Mouse (Mus musculus) testis, postnatal 14 days (tissue): ENCODE results near the gene Csde1.

Source experiments
- DNase-seq: peaks from one replicate; pipeline ENCODE4 v3.0.0; 2021; ENCODE audit warnings: low spot score

Csde1 gene

GRCm38 (mm10) chr3:103020249-103020942 lies at the start of gene Csde1:
TSS of gene Csde1 (plus strand) at chr3:103020426.
- peak; percentile 98 for DNase-seq

DNA sequence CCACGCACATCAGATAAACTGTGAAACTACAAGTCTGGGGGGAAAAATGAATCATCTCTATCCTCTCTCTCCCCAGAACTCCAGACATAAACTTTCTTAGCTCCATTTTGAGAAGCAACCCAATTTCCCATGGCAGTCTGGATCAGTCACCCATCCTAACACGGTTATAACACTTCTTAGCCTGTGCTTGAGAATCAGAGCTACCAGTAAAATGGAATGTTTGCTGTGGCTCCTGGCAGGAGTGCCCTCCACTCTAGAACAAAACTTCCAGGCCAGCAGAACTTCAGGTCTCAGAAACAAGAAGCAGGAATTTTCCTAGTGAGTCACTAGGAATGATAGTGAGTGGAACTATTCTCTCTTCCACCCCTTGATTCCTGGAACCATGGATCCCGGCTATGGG lies 49.7 kb upstream of the Csde1 start:
- DNase-seq: no peak

DNA sequence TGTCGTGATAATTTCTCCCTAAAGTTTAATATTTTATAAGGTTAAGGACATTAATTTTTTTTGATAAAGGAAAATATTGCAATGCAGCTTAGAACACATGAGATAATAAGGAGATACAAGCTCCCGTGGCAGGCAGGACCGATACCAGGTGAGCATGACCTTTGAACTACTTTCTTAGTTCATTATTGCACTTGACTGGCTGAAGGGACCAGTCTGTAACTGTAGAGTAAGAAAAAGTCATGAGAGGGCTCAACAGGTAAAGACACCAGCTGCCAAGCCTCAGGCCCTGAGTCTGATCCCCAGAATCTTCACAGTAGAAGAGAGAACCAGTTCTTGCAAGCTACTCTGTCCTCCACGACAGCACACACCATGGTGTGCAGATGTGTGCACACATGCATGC lies 43.3 kb upstream of the Csde1 start:
- DNase-seq: no peak

DNA sequence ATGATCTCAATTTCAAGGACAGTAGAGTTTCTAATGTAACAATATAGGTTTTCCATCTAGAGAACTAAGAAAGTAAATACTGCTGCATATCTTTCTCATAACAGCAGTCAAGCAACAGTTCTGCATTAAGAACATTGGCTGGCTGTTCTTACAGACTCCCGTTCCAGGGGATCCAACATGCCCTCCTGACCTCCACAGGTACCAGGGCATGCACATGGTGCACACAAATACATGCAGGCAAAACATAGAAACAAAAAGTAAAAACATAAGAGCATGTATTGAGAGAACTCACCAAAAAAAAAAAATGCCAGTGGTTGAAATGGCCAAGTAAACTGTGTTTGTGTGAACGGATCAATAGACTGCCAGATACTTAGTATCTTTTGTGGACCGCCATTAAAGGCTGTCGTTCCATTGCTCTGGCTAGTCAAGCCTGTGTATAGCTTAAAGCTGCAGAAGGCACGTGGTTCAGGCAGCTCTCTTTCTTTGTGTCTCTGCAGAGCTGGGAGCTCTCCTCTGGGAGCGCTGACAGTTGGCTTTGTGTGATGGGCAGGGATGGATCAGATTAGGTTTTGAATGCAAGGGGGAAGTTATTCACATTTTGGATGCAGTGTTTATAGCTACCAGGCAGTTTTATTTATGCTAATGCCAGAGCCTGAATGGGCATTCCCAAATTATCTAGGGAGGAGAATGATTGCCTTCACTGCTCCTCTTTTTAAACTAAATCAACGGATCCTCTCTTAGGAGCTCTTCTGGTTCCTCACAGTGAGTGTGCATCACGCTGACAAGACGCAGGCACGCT lies 40.5 kb upstream of the Csde1 start:
- DNase-seq: peak; percentile 61

GRCm38 (mm10) chr3:102980349-102980736 lies 39.9 kb upstream of the Csde1 start:
- DNase-seq: no peak

DNA sequence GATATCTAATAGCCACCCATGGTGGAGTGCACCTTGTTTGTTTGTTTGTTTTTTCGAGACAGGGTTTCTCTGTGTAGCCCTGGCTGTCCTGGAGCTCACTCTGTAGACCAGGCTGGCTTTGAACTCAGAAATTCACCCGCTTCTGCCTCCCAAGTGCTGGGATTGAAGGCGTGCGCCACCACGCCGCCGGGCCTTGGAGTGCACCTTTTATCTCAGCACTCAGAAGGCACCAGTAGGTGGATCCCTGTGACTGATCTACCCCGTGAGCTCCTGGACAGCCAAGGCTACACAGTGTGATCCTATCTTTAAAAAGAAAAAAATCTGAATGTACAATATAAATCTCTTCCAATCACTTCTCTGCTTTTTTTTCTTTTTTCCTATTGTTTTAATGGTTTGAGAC lies 29.2 kb upstream of the Csde1 start:
- no peak for DNase-seq

DNA sequence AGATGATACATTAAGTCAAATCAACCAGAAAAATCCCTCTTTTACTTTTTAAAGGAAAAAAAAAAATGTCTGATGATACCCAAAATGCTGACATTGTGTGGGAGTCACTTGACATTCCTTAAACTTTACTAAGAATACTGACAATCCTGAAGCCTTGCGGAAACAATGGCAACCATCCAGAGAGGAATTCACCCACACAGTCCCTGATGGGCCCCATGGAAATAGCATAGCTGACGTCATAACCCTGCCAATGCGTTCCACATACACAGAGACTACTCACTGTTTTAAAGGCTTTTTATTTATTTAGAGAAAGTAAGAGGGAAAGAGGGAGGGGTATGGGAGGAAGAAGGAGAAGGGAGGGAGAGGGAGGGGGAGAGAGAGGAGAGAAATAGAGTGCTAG lies 27.3 kb upstream of the Csde1 start:
- no peak for DNase-seq

DNA sequence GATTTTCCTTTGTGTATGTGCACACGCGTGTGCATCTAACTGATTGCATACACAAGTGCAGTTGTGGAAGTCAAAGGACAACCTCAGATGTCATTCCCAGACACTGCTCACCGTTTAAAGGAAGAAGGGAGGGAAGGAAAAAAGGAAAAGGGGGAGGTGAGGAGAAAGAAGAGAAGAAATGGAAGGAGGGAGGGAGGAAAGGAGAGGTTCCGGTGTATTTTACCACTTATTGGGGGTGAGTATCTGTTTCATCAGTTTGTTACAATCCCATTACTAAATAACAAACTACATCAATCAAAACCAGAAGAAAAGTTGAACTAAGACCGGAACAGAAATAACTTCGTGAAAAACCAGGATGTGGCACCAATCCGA lies 25.0 kb upstream of the Csde1 start:
- no peak for DNase-seq

- DNase-seq: peak; percentile 94
These were observed 24.5 kb upstream of the Csde1 start, which contains the start of gene Sike1 for GRCm38 (mm10) chr3:102995605-102996321. TSS of gene Sike1 (plus strand) at chr3:102995708.

DNA sequence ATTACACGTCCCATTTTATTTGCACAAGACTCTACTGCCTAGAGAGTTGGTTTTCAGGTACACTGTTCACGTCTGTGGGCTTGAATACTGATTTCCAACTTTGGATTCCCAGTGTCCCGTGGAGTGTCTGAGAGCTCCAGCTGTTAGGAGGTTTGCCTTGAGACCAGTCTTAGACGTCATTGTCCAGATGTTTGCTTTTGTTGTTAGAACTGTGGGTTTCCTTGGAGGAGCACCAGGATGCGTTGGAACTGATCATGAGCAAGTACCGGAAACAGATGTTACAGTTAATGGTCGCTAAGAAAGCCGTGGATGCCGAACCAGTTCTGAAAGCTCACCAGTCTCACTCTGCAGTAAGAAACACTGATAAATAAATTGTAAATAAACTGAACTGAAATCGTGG lies 23.2 kb upstream of the Csde1 start:
- no peak for DNase-seq

GRCm38 (mm10) chr3:102997591-102997990 lies 22.6 kb upstream of the Csde1 start:
- no peak for DNase-seq

DNA sequence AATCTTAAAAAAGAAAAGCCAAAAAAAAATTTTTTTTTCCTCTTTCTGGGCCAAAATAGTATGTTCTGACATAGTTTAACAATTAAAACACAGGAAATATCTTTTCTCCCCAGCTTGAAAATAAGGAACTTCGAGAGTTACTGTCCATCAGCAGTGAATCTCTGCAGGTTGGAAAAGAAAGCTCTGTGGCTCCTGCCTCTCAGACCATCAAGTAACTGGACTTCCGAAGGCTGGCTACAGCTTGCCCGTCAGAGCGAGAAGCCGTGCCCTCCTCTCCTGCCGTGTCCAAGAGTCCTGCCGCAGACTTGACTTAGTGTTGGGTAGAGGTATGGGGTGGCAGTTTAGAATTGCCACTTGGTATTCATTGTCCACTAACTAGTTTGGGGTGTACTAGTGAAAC lies 18.6 kb upstream of the Csde1 start:
- DNase-seq: no peak

DNA sequence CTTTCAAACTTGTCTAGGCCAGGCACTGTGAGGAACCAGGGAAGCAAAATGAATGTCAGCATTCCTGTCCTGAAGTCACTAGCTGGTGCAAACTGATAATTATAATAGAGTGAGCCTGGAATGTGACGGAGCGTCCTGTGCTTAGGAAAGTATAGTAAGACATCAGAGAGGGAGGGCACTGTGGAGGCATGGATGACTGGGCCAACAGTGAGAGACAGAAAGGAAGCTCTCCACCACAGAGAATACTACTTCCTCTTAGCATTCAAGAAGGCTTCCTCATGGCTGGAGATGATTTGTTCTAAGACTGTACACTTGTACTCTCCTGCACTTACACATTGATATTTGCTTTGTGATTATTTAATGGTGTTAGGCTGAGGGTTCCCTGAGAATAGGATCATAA lies 2.9 kb upstream of the Csde1 start:
- DNase-seq: no peak

DNA sequence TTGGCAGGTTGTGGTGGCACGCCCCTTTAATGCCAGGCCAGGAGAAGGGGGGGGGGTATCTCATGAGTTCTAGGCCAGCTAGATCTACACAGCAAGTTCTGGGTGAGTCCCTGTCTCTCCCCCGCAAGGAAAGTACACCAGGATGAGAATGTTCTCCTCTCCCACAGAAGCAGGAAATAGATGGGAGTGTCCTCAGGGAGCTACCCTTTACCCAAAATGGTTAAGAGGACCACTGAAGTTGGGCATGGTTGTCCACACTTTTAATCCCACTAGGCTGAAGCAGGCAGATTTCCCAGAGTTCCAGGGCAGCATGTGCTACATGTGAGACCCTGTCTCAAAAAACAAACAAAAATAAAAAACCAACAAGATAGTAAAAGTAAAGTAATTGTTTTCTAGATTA lies 764 bp upstream of the Csde1 start:
- no peak for DNase-seq

- DNase-seq: peak; percentile 94
These were observed 865 bp downstream of the Csde1 start for GRCm38 (mm10) chr3:103020943-103021638.

GRCm38 (mm10) chr3:103026174-103026573 lies 5.9 kb downstream of the Csde1 start:
- DNase-seq: no peak

DNA sequence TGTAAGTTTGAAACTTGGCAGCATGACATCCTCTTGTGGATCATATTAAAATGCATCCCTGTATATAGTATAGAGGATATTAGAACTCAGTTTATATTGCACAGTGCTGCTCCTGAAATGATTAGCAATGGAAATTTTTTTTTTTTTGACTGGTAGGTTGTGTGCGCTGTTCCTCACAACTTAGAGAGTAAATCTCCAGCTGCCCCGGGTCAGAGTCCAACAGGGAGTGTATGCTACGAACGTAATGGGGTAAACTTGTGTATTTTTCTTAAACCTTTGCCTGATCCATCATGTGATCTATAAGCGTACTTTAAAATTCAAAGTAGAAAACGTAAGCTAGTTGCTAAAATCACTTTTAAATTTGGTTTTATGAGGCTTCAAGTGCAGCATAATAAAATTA lies 20.1 kb downstream of the Csde1 start:
- DNase-seq: no peak

GRCm38 (mm10) chr3:103040861-103041379 lies 20.7 kb downstream of the Csde1 start:
- no peak for DNase-seq

DNA sequence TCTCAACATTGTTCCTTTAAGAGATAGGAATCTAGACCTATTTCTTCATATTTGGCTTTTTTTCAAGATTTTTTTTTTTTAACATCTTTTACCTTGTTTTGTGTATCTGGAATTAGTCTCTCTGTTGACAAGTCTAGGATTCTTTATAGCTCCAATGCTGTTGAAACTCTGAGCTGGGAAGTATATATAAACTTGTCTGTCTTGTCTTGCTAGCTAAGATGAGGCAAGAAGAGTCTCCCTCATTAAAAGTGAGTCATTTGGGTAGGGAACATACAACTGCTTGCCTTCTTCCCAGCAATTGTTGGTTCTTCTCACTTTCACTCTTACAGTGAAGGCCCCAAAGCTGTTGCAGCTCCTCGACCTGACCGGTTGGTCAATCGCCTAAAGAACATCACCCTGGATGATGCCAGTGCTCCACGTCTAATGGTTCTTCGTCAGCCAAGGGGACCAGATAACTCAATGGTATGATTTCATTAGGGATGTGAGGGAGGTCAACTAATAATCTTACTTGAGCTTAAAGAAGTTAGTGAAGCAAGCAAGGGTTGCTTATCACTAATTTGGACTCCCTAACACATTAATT lies 35.9 kb downstream of the Csde1 start:
- DNase-seq: no peak

DNA sequence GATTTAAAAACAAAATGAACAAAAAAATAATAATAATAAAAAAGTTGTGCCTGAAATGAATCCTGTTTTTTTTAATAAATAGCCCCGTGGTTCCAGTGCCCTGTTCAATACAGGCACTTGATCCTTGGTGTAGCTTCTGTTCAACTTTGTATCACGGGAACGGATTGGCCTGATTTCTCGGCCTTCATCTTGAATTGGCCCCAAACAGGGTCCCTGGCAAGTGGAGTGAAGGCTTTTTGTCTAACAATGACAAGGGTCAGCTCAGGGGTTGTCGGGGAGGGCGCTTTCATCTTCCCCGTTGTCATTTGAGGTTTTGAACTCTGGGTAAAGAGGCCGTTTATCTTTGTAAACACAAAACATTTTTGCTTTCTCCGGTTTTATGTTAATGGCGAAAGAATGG lies 37.5 kb downstream of the Csde1 start:
- no peak for DNase-seq

GRCm38 (mm10) chr3:103058207-103059157 lies 38.3 kb downstream of the Csde1 start, which contains the start of gene Nras:
TSS of gene Nras (plus strand) at chr3:103058285.
- peak; percentile 95 for DNase-seq
